Mouse (Mus musculus): ENCODE measurements around the gene Sinhcaf. TPM values are rescaled to one million over a fixed set of nuclear protein-coding genes. Genes with fewer than 3 reads are reported as not detected.
A peak's percentile ranks its signal among the peaks of the same experiment; 100 is the strongest.

Gene Sinhcaf
- polyA plus RNA-seq, 1 experiment from 2014 or later, result 341 TPM

- no peak for DNase-seq (ENCODE audit: low spot score)
- no peak overlapping the region for H3K4me3 ChIP-seq
- peak overlapping the region; percentile 19; the same call in 1 of the 2 replicates for H3K27ac ChIP-seq (replicated peaks)
These were observed 25.2 kb upstream of the Sinhcaf start for GRCm38 (mm10) chr6:148971385-148971940.

GRCm38 (mm10) chr6:148961285-148961684, 15.0 kb upstream of the Sinhcaf start:
- DNase-seq (ENCODE audit: low spot score), result no peak
- Histone ChIP-seq H3K36me3 (no peaks in the 10 kb centered on the region), H3K4me3 (no peak overlapping the region), H3K27ac (replicated peaks) (no peak overlapping the region), H3K27me3 (ENCODE audit: low read depth, poor library complexity, severe bottlenecking) (no peaks in the 10 kb centered on the region), H3K9me3 (replicated peaks) (no peaks in the 10 kb centered on the region), H3K4me1 (no peaks in the 10 kb centered on the region)
- 56% methylated on average over 1 of the region's 1 CpGs for WGBS

More at GRCm38 (mm10) chr6:148971385-148971940, 25.2 kb upstream of the Sinhcaf start:
- H3K36me3 ChIP-seq, result no peaks in the 10 kb centered on the region
- H3K27me3 ChIP-seq (ENCODE audit: low read depth, poor library complexity, severe bottlenecking), result no peaks in the 10 kb centered on the region
- peaks cover 15% of the 10 kb centered on the region for H3K4me1 ChIP-seq
- H3K9me3 ChIP-seq (replicated peaks), result no peaks in the 10 kb centered on the region
- 33% methylated on average over 9 of the region's 9 CpGs for WGBS

- Histone ChIP-seq H3K27ac (replicated peaks) (no peak overlapping the region), H3K4me1 (0 out of 2 replicates have a peak, but pooled peaks cover 6% of the 10 kb centered on the region), H3K9me3 (replicated peaks) (no peaks in the 10 kb centered on the region), H3K4me3 (no peak overlapping the region), H3K27me3 (ENCODE audit: low read depth, poor library complexity, severe bottlenecking) (no peaks in the 10 kb centered on the region), H3K36me3 (no peaks in the 10 kb centered on the region)
- 70% methylated on average over 4 of the region's 4 CpGs for WGBS
- no peak for DNase-seq (ENCODE audit: low spot score)
These were observed 13.4 kb upstream of the Sinhcaf start for GRCm38 (mm10) chr6:148959540-148960238.

GRCm38 (mm10) chr6:148958712-148959111, 12.4 kb upstream of the Sinhcaf start:
- no peaks in the 10 kb centered on the region for H3K27me3 ChIP-seq (ENCODE audit: low read depth, poor library complexity, severe bottlenecking)
- 97% methylated on average over 1 of the region's 1 CpGs for whole genome bisulfite sequencing
- no peak for DNase-seq (ENCODE audit: low spot score)
- H3K4me1 ChIP-seq, result 0 out of 2 replicates have a peak, but pooled peaks cover 6% of the 10 kb centered on the region
- no peak overlapping the region for H3K4me3 ChIP-seq
- H3K27ac ChIP-seq (replicated peaks), result no peak overlapping the region
- H3K36me3 ChIP-seq, result no peaks in the 10 kb centered on the region
- H3K9me3 ChIP-seq (replicated peaks), result no peaks in the 10 kb centered on the region

GRCm38 (mm10) chr6:148957046-148957445, 10.8 kb upstream of the Sinhcaf start:
- no peak overlapping the region for H3K27ac ChIP-seq (replicated peaks)
- no peak overlapping the region for H3K4me3 ChIP-seq
- 0 out of 2 replicates have a peak, but pooled peaks cover 6% of the 10 kb centered on the region for H3K4me1 ChIP-seq
- no peak for DNase-seq (ENCODE audit: low spot score)
- H3K27me3 ChIP-seq (ENCODE audit: low read depth, poor library complexity, severe bottlenecking), result no peaks in the 10 kb centered on the region
- WGBS, result 85% methylated on average over 3 of the region's 3 CpGs
- H3K36me3 ChIP-seq, result no peaks in the 10 kb centered on the region
- H3K9me3 ChIP-seq (replicated peaks), result no peaks in the 10 kb centered on the region

GRCm38 (mm10) chr6:148955641-148956420, 9.6 kb upstream of the Sinhcaf start:
- Histone ChIP-seq H3K27me3 (ENCODE audit: low read depth, poor library complexity, severe bottlenecking) (no peaks in the 10 kb centered on the region), H3K36me3 (no peaks in the 10 kb centered on the region), H3K4me3 (no peak overlapping the region), H3K9me3 (replicated peaks) (no peaks in the 10 kb centered on the region), H3K27ac (replicated peaks) (no peak overlapping the region), H3K4me1 (0 out of 2 replicates have a peak, but pooled peaks cover 6% of the 10 kb centered on the region)
- no peak for DNase-seq (ENCODE audit: low spot score)

GRCm38 (mm10) chr6:148946881-148947405, 676 bp upstream of the Sinhcaf start:
- 38% methylated on average over 11 of the region's 11 CpGs for WGBS
- peak overlapping the region; percentile 99 for H3K27ac ChIP-seq (replicated peaks)
- no peak for DNase-seq (ENCODE audit: low spot score)

GRCm38 (mm10) chr6:148945509-148946408, 508 bp downstream of the Sinhcaf start:
- Histone ChIP-seq H3K27me3 (ENCODE audit: low read depth, poor library complexity, severe bottlenecking) (no peaks in the 10 kb centered on the region), H3K9me3 (replicated peaks) (no peaks in the 10 kb centered on the region), H3K4me1 (peaks cover 37% of the 10 kb centered on the region), H3K36me3 (peaks cover 21% of the 10 kb centered on the region), H3K4me3 (peak overlapping the region; percentile 79), H3K27ac (replicated peaks) (peak overlapping the region; percentile 99)
- DNase-seq (ENCODE audit: low spot score), result peak; percentile 69
- under 1% methylated on average over 74 of the region's 75 CpGs for WGBS

More at GRCm38 (mm10) chr6:148946881-148947405, 676 bp upstream of the Sinhcaf start:
- Histone ChIP-seq H3K4me1 (peaks cover 29% of the 10 kb centered on the region), H3K4me3 (peak overlapping the region; percentile 79), H3K36me3 (peaks cover 13% of the 10 kb centered on the region), H3K27me3 (ENCODE audit: low read depth, poor library complexity, severe bottlenecking) (no peaks in the 10 kb centered on the region), H3K9me3 (replicated peaks) (no peaks in the 10 kb centered on the region)

GRCm38 (mm10) chr6:148944767-148945508, 1.3 kb downstream of the Sinhcaf start:
- Histone ChIP-seq H3K9me3 (replicated peaks) (no peaks in the 10 kb centered on the region), H3K27ac (replicated peaks) (peak overlapping the region; percentile 99), H3K4me3 (peak overlapping the region; percentile 79), H3K4me1 (peaks cover 41% of the 10 kb centered on the region), H3K36me3 (peaks cover 26% of the 10 kb centered on the region), H3K27me3 (ENCODE audit: low read depth, poor library complexity, severe bottlenecking) (no peaks in the 10 kb centered on the region)
- WGBS, result under 1% methylated on average over 87 of the region's 92 CpGs
- peak; percentile 82 for DNase-seq (ENCODE audit: low spot score)

- Histone ChIP-seq H3K4me3 (peak overlapping the region; percentile 79), H3K27me3 (ENCODE audit: low read depth, poor library complexity, severe bottlenecking) (no peaks in the 10 kb centered on the region), H3K4me1 (peaks cover 44% of the 10 kb centered on the region), H3K27ac (replicated peaks) (peak overlapping the region; percentile 99), H3K36me3 (peaks cover 31% of the 10 kb centered on the region), H3K9me3 (replicated peaks) (no peaks in the 10 kb centered on the region)
- no peak for DNase-seq (ENCODE audit: low spot score)
- WGBS, result under 1% methylated on average over 30 of the region's 30 CpGs
These were observed 1.9 kb downstream of the Sinhcaf start for GRCm38 (mm10) chr6:148944344-148944766.

GRCm38 (mm10) chr6:148943695-148944094, 2.6 kb downstream of the Sinhcaf start:
- H3K36me3 ChIP-seq, result peaks cover 38% of the 10 kb centered on the region
- no peak for DNase-seq (ENCODE audit: low spot score)
- H3K27me3 ChIP-seq (ENCODE audit: low read depth, poor library complexity, severe bottlenecking), result no peaks in the 10 kb centered on the region
- H3K4me3 ChIP-seq, result peak overlapping the region; percentile 79
- H3K4me1 ChIP-seq, result peaks cover 50% of the 10 kb centered on the region
- H3K27ac ChIP-seq (replicated peaks), result peak overlapping the region; percentile 99
- 22% methylated on average over 3 of the region's 3 CpGs for WGBS
- no peaks in the 10 kb centered on the region for H3K9me3 ChIP-seq (replicated peaks)

Measured in midbrain, embryonic 10.5 days (tissue).